Mouse (Mus musculus) T-helper 17 cell (primary cell): ENCODE results near the gene St3gal3.

Experiments used
- in situ Hi-C, 2 experiments: fragments of 300-600 bp; cut with MboI, MseI; formaldehyde crosslinking; loops; 1 replicate in 1 of 2; 2 replicates in 1 of 2; pipeline ENCODE4 v1.15.1; 2025; ENCODE audit warnings: high pct_unique_total_duplicates in 2 of 2

The St3gal3 gene

DNA sequence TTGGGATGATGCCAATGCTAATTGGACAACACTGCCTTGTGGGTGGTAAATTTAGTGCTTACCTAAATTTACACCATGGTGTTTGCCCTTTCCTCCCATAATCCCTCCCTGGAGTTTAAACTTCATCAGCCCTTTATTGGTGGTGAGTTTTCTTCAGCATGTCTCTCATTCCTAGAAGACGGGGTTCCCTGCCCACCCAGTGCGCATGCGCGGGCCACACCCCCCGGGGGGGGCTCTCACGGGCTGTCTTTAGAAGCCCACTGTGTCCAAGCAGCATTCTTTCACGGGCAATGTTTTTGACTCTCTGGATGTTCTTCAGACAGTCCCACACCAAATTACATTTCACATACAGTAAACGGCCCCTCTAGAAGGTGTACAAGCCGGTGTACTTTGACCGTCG is 44.3 kb downstream of the St3gal3 start:
- in situ Hi-C loops: no loop called here

DNA sequence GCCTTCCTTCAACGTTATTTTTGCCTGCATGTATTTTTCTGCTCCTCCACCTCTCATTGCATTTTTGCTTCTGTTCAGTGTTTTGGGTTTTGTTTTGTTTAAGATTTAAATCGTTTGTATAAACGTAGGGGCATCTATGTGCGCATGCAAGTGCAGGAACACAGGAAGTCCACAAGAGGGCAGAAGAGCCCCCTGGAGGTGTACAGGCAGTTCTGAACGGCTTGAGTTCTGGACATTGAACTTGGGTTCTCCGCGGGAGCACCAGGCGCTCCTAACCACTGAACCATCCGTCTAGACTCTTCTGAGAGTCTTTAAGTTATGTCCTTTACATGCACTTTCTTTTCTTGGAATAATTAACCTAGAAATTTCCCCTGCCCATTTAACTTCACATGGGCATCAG is 44.8 kb downstream of the St3gal3 start:
- in situ Hi-C loops: loop anchor here (5.0 kb wide), 3 partner anchors 178 to 268 kb away; partner anchors contain the start of genes Ptprf (in 2 of the 2) and Ipo13 (in 1 of the 2)

DNA sequence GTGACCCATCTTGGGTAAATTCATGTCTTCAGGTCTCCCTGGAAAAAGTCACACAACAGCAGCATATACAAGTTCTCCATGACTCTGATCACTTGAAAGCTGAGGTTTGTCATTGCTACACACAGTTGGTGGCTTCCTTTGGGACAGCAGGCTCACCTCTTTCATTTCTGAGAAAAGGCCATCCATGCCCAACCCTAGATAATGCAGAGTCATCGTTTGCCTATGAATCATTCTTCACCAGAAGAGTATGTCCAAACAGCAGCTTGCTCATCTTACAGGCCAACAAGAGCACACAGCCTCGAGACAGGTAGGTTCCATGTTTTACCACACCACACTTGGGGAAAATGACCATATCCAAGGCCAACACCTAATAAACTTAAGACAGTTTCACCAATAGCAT is 45.9 kb downstream of the St3gal3 start:
- in situ Hi-C loops: loop anchor here (5.0 kb wide), 3 partner anchors 176 to 266 kb away; partner anchors contain the start of genes Ptprf (in 2 of the 2) and Ipo13 (in 1 of the 2)

DNA sequence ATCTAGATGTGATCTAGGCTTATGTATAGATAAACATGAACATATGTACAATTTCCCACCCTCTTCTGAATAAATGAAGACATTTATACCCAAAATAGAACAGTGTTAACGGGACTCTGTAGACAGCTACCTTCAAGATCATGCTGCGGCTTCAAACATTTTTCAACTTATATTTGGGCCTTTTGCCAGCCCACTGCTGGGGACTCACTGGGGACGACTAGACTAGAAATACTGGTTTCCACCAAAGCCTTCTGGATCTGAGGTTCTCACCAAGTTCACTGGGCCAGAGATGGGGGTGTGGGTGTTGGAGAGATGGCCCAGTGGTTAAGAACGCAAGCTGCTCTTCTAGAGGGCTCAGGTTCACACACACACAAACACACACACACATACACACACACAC is 49.7 kb downstream of the St3gal3 start:
- in situ Hi-C loops: loop anchor here (5.0 kb wide), 3 partner anchors 173 to 263 kb away; partner anchors contain the start of genes Ptprf (in 2 of the 2) and Ipo13 (in 1 of the 2)

DNA sequence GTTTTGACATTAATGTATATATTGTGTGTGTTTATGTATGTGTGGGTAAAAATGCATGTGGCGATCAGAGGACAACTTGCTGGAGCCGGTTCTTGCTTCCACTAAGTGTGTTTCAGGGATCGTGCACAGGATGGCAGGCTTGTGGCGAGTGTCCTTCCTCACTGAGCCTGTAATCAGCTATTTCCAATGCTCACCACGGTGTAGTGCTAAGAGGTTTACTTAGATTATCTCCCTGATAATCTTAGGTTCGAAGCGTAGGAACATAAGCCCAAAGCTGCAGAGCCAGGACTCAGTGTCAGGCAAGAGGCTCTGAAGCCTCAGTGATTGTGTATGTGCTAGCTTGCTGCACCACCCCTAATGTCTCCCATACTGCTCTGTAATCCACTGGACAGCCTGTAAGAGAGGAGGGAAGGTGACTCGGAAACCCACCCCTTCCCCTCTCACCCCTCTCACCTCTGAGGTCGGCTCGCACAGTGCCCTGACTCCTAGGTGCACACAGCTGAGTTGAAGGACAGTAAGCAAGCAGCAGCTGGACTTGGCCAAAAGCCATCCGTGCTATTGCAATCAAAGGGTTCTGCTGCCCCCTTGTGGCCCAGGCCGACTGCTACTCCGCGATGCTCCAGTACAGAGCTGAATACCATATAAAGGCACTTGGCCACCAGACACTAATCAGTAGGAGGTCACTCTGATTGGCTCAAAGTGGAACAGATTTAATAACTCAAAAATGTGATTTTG is 51.3 kb downstream of the St3gal3 start:
- in situ Hi-C loops: no loop called here

DNA sequence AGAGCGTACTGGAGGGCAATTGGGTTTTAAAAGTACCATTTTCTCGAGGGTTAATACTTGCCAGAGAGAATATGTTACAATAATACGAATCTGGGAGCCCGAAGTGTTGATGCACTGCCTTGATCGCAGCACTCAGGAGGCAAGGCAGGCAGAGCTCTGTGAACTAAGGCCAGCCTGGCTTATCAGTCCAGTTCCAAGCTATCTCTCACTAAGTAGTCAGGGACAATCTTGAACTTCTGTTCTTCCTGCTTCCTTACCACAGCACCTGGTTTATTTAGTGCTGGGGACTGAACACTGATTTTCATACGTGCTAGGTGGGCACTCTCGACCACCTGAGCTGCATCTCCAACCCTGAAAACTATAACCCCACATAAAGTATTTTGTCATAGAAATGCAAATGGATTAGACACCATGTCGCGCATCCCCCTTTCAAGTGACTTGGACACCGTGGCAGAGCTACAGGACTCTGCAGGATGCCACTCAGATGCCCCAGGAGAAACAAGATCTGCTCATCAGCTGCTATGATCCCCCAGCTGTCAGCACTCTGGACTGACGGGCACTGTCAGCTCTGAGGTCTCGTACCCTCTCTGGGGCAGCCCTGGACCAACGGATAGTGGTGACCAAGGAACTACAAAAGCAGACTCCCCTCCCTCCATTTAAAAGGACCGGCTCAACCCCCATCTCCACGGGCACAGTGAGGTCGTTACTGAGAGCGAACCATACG is 52.9 kb downstream of the St3gal3 start:
- in situ Hi-C loops: no loop called here

DNA sequence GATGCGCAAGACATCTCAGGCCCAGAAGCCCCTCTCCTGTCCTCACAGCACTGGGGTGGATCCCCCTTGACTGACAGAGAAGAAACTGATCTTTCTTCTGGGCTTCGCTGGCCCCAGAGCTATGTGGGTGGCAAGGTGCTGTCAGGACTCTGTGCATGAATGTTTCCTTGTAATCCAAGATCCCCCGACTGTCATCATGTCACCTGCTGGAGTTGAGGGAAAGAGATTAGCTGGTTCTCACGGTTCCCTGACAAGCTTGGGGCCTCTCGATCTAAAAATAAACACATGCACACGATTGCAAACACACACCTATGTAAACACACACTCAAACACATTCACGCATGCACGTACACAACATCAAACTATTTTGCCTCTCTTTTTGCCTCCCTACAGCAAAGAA is 54.2 kb downstream of the St3gal3 start:
- in situ Hi-C loops: no loop called here

DNA sequence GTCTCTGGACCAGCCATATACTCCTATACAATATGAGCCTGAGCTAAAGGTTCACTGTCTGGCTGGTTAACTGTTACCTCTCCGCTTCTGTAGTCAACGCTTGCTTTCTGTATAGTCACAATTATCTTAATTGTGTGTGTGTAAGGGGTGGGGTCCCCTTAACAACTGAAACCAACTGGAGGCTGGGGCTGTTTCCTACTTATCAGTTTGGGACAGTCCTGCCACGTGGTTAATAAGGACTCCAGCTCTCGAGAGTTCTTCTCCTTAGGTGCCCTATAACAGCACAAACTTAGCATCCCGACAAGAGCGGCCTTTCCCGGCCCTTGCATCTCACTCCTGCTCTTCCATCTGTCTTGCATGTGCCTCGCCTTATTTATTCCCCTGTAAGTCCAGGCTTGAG is 55.5 kb downstream of the St3gal3 start:
- in situ Hi-C loops: no loop called here

DNA sequence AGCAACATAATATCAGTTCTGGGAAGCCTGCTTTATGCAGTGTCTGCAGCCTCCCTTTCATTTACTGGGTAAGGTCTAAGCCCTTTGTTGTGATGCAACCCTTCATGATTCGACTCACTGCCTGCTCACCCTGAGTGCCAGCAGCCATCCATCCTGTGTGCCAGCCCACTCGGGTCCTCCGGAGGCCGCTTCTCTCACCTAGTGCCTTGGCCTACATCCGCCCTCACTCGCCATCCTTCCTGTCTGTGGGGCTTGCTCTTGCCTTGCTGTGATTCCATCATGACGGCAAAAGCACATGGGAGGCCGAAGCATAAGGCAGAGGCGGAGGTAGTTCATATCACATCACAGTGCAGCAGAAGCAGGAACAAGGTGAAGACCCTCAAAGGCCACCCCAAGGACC is 56.1 kb downstream of the St3gal3 start:
- in situ Hi-C loops: no loop called here

DNA sequence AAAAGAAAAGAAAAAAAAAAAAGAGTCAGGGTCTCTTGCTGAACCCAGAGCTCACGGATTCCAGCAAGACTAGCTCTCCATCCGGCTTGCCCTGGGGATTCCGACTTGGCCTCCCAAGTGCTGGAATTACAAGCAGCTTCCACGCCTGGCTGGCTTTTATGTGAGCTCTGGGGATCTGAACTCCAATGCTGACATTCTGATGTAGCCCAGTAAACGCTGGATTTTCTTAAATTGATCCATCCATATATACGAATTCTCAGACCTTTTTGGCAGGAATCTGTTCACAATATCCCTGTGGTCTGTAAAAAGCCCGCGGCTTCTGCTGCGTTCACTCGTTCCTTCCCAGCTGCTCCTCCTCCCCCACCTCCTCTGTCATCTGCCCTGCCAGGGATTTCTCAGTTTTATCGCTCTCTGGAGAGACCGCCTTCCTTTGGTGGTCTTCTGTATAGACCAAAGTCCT is 57.4 kb downstream of the St3gal3 start:
- in situ Hi-C loops: no loop called here

DNA sequence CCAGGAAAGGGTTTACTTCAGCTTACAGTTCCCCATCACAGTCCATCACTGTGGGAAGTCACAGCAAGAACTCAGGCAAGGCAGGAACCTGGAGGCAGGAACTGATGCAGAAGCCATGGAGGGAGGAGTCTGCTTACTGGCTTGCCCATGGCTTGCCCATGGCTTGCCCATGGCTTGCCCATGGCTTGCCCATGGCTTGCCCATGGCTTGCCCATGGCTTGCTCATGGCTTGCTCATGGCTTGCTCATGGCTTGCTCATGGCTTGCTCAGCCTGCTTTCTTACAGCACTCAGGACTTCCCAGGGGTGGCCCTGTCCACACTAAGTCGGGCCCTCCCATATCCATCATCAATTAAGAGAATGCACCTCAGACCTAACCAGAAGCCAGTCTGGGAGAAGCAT is 58.1 kb downstream of the St3gal3 start:
- in situ Hi-C loops: no loop called here

DNA sequence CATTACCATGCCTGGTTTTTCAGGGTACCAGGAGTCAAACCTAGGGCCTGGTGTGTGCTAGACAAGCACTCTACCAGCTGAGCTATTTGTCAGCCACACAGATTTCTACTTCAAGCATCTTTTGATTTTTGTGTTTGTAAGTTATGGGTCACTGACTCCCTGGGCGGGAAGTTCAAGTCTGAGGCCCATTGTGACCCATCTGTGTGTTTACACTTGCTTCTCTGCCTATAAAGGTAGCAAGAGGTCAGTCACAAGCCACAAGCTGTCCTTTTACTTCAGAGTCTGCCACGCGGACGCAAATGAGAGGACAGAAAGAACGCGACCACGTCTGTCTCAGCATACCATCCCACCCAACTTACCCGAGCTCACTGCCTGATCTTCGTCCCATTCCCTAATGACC is 59.4 kb downstream of the St3gal3 start:
- in situ Hi-C loops: no loop called here

DNA sequence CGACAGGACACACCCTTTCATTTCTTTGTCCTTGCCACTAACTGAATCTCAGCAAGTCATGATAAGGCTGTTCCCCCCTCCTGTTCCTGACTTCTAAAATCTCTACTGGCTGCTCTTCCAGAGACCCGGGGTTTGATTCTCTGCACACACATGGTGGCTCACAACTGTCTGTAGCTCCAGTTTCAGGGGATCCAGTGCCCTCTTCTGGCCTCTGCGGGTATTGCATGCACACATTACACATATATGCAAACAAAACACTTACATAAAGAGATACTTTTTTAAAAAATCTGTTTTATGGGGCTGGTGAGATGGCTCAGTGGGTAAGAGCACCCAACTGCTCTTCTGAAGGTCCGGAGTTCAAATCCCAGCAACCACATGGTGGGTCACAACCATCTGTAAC is 60.5 kb downstream of the St3gal3 start:
- in situ Hi-C loops: no loop called here

DNA sequence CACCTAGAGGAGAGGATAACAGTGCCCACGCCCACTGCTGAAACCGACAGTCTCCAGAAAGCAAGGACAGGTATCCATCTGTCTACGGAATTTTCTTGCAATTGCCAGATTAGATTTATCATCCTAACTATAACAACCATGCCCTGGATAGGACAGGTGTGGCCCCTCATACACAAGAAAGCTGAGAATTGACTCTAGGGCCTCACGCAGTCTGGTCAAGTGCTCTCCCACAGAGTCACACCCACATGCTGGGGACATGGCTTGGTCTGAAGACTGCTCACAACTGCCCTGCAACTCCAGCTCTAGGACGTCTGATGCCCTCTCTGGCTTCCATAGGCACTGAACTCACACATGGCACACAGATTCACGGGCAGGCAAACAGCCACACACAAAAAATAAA is 61.6 kb downstream of the St3gal3 start:
- in situ Hi-C loops: no loop called here

DNA sequence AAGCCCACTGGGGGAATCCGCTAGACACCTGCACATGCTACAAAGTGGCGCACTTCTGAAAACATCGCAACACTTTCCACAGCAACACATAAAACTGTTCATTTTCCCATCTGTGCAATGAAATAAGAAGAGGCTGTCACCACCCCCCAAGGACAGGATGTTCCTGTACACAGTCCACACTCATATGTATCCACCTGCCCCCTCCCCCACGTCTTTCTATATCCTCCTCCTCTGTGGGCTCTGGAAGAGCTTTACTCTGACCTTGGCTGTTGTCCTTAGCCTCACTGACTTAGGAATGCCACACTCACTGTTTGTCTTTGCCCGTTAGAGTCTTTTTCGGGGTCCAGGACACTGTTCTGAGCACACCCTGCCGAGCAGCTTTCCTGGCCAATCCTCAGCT is 62.8 kb downstream of the St3gal3 start:
- in situ Hi-C loops: no loop called here

DNA sequence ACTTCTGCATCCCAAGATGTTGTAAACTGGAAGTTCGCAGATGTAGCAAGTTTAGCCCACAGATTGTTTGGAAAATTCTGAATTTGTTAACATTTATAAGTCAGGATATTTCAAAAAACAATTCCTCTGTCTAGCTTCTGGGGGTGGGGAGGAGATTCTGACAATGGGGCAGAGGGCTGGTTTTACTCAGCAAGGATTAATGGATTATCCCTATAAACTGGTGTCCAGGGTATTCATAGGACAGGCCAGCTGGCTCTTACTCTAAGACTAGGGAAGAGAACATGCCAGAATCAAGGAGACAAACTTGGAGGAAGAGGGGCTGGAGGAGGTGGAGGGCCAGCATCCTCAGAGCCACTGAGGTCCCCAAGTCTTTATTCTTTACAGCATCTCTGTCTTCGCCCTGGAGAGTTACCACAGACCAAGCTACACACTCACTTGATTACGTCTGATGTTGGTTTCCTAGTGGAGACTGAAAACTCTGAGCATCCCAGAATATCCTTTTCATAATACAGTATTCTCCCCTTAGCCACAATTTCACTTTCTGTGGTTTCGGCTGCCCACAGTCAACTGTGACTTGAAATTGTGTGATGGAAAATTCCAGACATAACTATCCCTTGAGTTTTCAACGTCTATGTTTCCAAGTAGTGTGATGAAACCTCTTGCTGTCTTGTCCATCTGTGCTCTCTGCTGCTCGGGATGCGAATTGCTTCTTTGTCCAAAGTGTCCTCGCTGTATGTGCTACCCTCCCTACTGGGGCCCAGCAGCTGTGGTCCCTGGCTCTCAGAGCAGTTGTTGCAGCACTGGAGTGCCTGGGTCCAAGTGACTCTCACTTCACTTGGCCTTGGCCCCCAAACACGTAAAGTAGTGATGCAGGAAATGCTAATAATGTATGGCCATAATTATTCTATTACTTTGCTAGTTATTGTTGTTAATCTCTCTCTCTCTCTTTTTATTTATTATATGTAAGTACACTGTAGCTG is 64.2 kb downstream of the St3gal3 start:
- in situ Hi-C loops: no loop called here

DNA sequence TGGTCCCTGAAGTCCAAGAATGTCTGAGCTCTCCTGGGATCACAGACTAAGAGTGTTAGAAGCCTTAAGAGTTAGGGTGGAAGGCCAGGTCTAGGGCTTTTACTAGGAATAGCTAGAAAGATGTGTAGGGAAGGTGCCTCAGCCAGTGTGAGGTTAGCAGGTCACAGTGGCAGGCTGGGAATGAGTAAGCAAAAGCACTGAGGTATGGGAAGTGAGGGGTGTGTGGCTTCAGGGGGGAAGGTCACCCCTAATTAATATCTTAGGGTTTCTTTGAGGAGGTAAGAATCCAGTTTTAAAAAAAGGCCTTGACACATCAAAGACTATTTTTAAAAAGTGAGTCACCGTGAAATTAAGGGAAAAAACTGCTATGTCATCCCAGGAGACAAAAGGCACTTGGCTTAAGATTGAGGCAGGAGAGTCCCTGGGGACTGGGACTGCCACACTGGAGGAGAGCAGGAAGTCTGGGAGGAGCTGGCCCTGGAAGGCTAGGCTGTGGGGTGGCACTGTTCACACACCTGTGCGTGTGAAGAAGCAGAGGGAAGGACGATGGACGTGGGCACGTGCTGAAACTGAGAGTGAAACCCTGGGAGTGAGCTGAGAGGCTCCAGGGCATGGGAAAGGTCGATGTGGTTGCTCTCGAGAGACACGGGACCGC is 72.8 kb downstream of the St3gal3 start:
- in situ Hi-C loops: no loop called here

DNA sequence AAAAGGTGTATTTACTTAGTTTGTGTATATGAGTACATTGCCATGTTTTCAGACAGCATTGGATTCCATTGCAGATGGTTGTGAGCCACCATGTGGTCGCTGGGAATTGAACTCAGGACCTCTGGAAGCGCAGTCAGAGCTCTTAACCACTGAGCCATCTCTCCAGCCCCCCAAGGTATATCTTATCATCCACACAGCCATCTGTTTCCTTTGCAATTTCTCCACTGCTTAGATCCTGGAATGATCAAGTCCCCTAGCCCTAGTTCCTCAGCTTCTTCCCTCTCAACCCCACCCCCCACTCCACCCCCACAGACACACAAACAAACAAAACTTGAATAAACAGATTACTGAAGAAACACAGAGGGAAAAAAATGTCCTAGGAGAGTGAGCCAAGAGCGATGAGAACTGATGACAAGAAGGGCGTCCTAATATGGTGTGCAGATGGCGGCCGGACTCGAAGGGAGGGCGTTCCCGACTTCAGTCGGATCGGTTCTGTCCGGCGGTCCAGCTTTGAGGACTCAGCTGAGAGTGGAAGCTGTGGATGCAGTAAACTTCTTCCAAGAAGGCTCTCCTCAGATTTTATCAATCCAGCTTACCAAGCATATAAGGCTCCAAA is 73.7 kb downstream of the St3gal3 start:
- in situ Hi-C loops: no loop called here

DNA sequence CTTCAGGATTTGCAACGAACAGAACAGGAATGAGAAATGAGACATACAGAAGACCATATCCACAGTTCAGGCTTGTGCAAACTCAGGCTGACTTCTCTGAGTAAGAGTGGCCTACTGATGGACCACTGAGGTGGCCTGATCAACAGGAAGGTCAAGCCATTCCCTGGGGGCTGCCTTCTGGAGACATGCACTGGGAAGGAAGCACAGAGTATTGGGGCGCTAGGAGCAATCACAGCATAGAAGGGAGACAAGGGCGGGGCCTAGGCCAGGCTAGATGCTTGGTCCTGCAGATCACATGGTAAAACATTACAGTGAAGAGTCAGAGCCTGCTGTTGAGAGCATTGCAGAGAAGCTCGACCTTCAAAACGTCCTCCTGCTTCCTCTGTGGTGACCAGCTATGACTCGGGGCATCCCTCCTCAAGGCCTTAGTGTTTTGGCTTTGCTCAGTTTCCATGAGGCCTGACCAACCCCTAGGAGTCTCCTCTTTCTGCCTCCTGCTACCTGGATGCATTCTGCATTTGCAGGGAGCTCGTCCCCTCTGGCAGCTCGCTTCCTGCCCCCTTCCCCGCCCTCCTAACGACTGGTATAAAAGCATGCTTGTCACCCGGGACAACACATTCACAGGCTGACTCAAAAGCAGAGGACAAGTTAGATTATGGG is 74.8 kb downstream of the St3gal3 start:
- in situ Hi-C loops: no loop called here

DNA sequence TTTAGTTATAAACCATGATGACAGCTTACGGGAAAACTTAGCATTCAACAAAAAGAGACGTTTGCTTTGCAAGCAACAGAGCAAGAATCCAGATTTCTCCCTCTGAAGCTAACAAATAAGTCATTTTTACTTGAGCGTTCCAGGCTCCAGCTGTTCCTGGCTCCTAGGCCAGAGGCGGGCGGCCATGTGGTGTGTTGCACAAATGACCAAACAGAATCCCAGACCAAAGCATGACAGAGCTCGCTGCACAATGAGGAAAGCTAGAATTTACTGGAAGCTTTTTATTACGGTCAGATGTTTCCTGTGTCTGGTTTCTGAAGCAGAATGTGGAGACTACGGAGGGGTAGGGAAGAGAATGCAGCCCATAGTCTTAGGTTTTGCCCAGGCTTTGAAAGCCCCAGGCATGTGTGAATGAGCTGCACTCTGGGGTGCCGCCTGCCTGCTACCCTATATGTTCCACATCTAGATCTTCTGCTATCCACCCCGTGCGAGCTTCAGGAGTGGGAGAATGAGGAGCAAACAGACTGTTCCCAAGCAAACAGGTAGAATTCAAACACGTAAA is 76.5 kb downstream of the St3gal3 start:
- in situ Hi-C loops: no loop called here
